In genomic region chr3:96236834-96237334, GRCm38 (mm10) we compare ENCODE assay signal across 10 mouse cellular contexts. TPM values are rescaled to one million over a fixed set of nuclear protein-coding genes. Genes with fewer than 3 reads are reported as not detected.
A peak's percentile ranks its signal among the peaks of the same experiment; 100 is the strongest.
DNase-seq lines count a peak whose midpoint lies in the region; ATAC-seq and TF ChIP-seq lines count a peak whose summit lies in the region.
"Had no signal": no experiment of that assay in that cellular context is flagged by ENCODE, and none has a peak within 500 bp of the region (broad histone marks: within the 10 kb centered on the region; RNA-seq: fewer than 3 reads in every experiment).

No protein-coding gene starts in this region.

- WGBS in midbrain, embryonic 11.5 days: 81% methylated on average over 4 of the region's 4 CpGs
- 88% methylated on average over 4 of the region's 4 CpGs for WGBS in midbrain, postnatal 0 days
- 83% methylated on average over 4 of the region's 4 CpGs for WGBS in forebrain, embryonic 12.5 days
- 76% methylated on average over 4 of the region's 4 CpGs for WGBS in limb, embryonic 14.5 days

- no peaks in the 10 kb centered on the region for H3K27me3 ChIP-seq in midbrain, embryonic 11.5 days (ENCODE audit: control insufficient read depth, insufficient read depth, low read length)
- H3K27me3 ChIP-seq in midbrain, postnatal 0 days (ENCODE audit: insufficient read depth, low read length): no peaks in the 10 kb centered on the region
- H3K27me3 ChIP-seq in forebrain, embryonic 12.5 days: no peaks in the 10 kb centered on the region
- H3K27me3 ChIP-seq in limb, embryonic 14.5 days (ENCODE audit: control insufficient read depth, insufficient read depth, low read length): no peaks in the 10 kb centered on the region

- H3K4me1 ChIP-seq in midbrain, embryonic 11.5 days (ENCODE audit: control insufficient read depth, insufficient read depth, low read length): peaks cover 12% of the 10 kb centered on the region
- no peaks in the 10 kb centered on the region for H3K4me1 ChIP-seq in midbrain, postnatal 0 days (ENCODE audit: insufficient read depth, low read length)
- peaks cover 21% of the 10 kb centered on the region for H3K4me1 ChIP-seq in forebrain, embryonic 12.5 days
- peaks cover 7% of the 10 kb centered on the region; the same call in 1 of the 2 replicates for H3K4me1 ChIP-seq in limb, embryonic 14.5 days (ENCODE audit: control insufficient read depth, insufficient read depth, low read length)

- peak overlapping the region; percentile 49 for H3K4me3 ChIP-seq in midbrain, embryonic 11.5 days (ENCODE audit: low read depth, low read length)
- no peak overlapping the region for H3K4me3 ChIP-seq in midbrain, postnatal 0 days (ENCODE audit: low read depth, low read length)
- peak overlapping the region; percentile 50 for H3K4me3 ChIP-seq in forebrain, embryonic 12.5 days (replicated peaks)
- H3K4me3 ChIP-seq in limb, embryonic 14.5 days (replicated peaks; ENCODE audit: low read length): peak overlapping the region; percentile 41; the same call in 1 of the 2 replicates

- H3K27ac ChIP-seq in midbrain, embryonic 11.5 days (ENCODE audit: low read depth, low read length): peak overlapping the region; percentile 83; the same call in 1 of the 2 replicates
- H3K27ac ChIP-seq in midbrain, postnatal 0 days (ENCODE audit: low read depth, low read length): no peak overlapping the region
- peak overlapping the region; percentile 89 for H3K27ac ChIP-seq in forebrain, embryonic 12.5 days
- H3K27ac ChIP-seq in limb, embryonic 14.5 days (replicated peaks; ENCODE audit: low read depth, low read length): no peak overlapping the region

- no peak for TF ChIP-seq CTCF in midbrain, postnatal 0 days (IDR thresholded peaks at IDR 0.05)

- no peaks in the 10 kb centered on the region for H3K36me3 ChIP-seq in midbrain, embryonic 11.5 days (ENCODE audit: control insufficient read depth, insufficient read depth, low read length)
- no peaks in the 10 kb centered on the region for H3K36me3 ChIP-seq in midbrain, postnatal 0 days (ENCODE audit: insufficient read depth, low read length)
- H3K36me3 ChIP-seq in forebrain, embryonic 12.5 days (replicated peaks): no peaks in the 10 kb centered on the region
- H3K36me3 ChIP-seq in limb, embryonic 14.5 days (ENCODE audit: control insufficient read depth, insufficient read depth, low read length): no peaks in the 10 kb centered on the region

- peak; percentile 86 for DNase-seq in midbrain, embryonic 11.5 days (ENCODE audit: low spot score, missing footprints)
- no peak for DNase-seq in midbrain, postnatal 0 days (ENCODE audit: low spot score)
- DNase-seq in limb, embryonic 14.5 days (ENCODE audit: low spot score): no peak
- no peak for DNase-seq in embryo, embryonic 11 days
- DNase-seq: adrenal gland, postnatal 10 days had no signal

- H3K9me3 ChIP-seq in midbrain, embryonic 11.5 days (ENCODE audit: control insufficient read depth, low read length): no peaks in the 10 kb centered on the region
- no peaks in the 10 kb centered on the region for H3K9me3 ChIP-seq in midbrain, postnatal 0 days (ENCODE audit: low read length)
- no peaks in the 10 kb centered on the region for H3K9me3 ChIP-seq in forebrain, embryonic 12.5 days
- H3K9me3 ChIP-seq in limb, embryonic 14.5 days (ENCODE audit: control insufficient read depth, low read length): no peaks in the 10 kb centered on the region

- H3K9ac ChIP-seq in midbrain, embryonic 11.5 days (ENCODE audit: low read length): peak overlapping the region; percentile 91; the same call in 1 of the 2 replicates
- H3K9ac ChIP-seq in midbrain, postnatal 0 days (replicated peaks; ENCODE audit: low read length, poor library complexity, severe bottlenecking): no peak overlapping the region
- H3K9ac ChIP-seq in forebrain, embryonic 12.5 days: peak overlapping the region; percentile 79; the same call in 1 of the 2 replicates
- H3K9ac ChIP-seq in limb, embryonic 14.5 days (ENCODE audit: low read depth, low read length, severe bottlenecking): no peak overlapping the region

- peak overlapping the region; percentile 70 for H3K4me2 ChIP-seq in midbrain, embryonic 11.5 days
- H3K4me2 ChIP-seq in midbrain, postnatal 0 days (ENCODE audit: low read depth, low read length, poor library complexity, severe bottlenecking): no peak overlapping the region
- H3K4me2 ChIP-seq in forebrain, embryonic 12.5 days: peak overlapping the region; percentile 61
- H3K4me2 ChIP-seq in limb, embryonic 14.5 days (replicated peaks; ENCODE audit: low read depth, low read length, severe bottlenecking): peak overlapping the region; percentile 52

- no peak for ATAC-seq in midbrain, embryonic 11.5 days (ENCODE audit: low FRiP score)
- no peak for ATAC-seq in midbrain, postnatal 0 days (ENCODE audit: low FRiP score)
- ATAC-seq in forebrain, embryonic 12.5 days (ENCODE audit: low FRiP score): no peak
- ATAC-seq in limb, embryonic 14.5 days (ENCODE audit: low FRiP score, low read depth): no peak
- ATAC-seq in erythroid progenitor cell, adult 5-6 weeks (replicated peaks; ENCODE audit: low FRiP score, poor library complexity, severe bottlenecking): no peak
- ATAC-seq in monocyte, adult 5-6 weeks (replicated peaks; ENCODE audit: insufficient number of reproducible peaks, low FRiP score, low TSS enrichment, poor library complexity, severe bottlenecking): no peak

- TF ChIP-seq POLR2A in limb, embryonic 14.5 days (IDR thresholded peaks at IDR 0.05; ENCODE audit: borderline replicate concordance, extremely low read depth, insufficient read depth, insufficient read length): no peak

RNA-seq across cellular contexts. Expression of gene Hist2h3c2, which starts 2.0 kb away (rescaled TPM):
- 10.6 and 13.8 TPM in 2 replicates for polyA plus RNA-seq in midbrain, embryonic 11.5 days (2014; fragmentation: Nextera tagmentation; extraction: Ambion mirVana)
- total RNA-seq in midbrain, postnatal 0 days (2014; rRNA removed): 67.5 and 182 TPM in 2 replicates
- 0.56 and 0.68 TPM in 2 replicates for polyA plus RNA-seq in midbrain, postnatal 0 days (2015; fragmentation: Nextera tagmentation; extraction: Ambion mirVana)
- 11.6 and 17.3 TPM in 2 replicates for polyA plus RNA-seq in forebrain, embryonic 12.5 days (2016; fragmentation: Nextera tagmentation; extraction: Ambion mirVana)
- 74.4 and 95.3 TPM in 2 replicates for polyA plus RNA-seq in limb, embryonic 14.5 days (2012; rRNA removed)
- 8.0 and 9.3 TPM in 2 replicates for polyA plus RNA-seq in limb, embryonic 14.5 days (2014; fragmentation: Nextera tagmentation; extraction: Ambion mirVana)
- 1,103 and 1,242 TPM in 2 replicates for total RNA-seq in erythroid progenitor cell, adult 5-6 weeks (2015; ENCODE audit: low replicate concordance)
- total RNA-seq in erythroid progenitor cell, adult 5-6 weeks (2017; ENCODE audit: low replicate concordance): 928 and 1,001 TPM in 2 replicates
- 1.5 to 1.6 TPM in 2 of 3 replicates, not detected in the other for total RNA-seq in monocyte, adult 5-6 weeks (2017)

RNA-seq across cellular contexts. Expression of gene Hist2h2aa2, which starts 3.2 kb away (rescaled TPM):
- polyA plus RNA-seq in midbrain, embryonic 11.5 days (2014; fragmentation: Nextera tagmentation; extraction: Ambion mirVana): 50.9 and 55.2 TPM in 2 replicates
- 914 and 1,403 TPM in 2 replicates for total RNA-seq in midbrain, postnatal 0 days (2014; rRNA removed)
- polyA plus RNA-seq in midbrain, postnatal 0 days (2015; fragmentation: Nextera tagmentation; extraction: Ambion mirVana): 41.9 and 45.6 TPM in 2 replicates
- polyA plus RNA-seq in forebrain, embryonic 12.5 days (2016; fragmentation: Nextera tagmentation; extraction: Ambion mirVana): 79.4 and 86.1 TPM in 2 replicates
- 9.7 and 28.1 TPM in 2 replicates for polyA plus RNA-seq in limb, embryonic 14.5 days (2012; rRNA removed)
- polyA plus RNA-seq in limb, embryonic 14.5 days (2014; fragmentation: Nextera tagmentation; extraction: Ambion mirVana): 30.9 and 33.1 TPM in 2 replicates
- 454 and 530 TPM in 2 replicates for total RNA-seq in erythroid progenitor cell, adult 5-6 weeks (2015; ENCODE audit: low replicate concordance)
- total RNA-seq in erythroid progenitor cell, adult 5-6 weeks (2017; ENCODE audit: low replicate concordance): 15,181 TPM in 1 of 2 replicates, not detected in the other
- total RNA-seq in monocyte, adult 5-6 weeks (2017): 492 to 498 TPM (median 493 TPM) in 3 replicates

RNA-seq across cellular contexts. Expression of gene Hist2h2aa1, which starts 8.4 kb away (rescaled TPM):
- polyA plus RNA-seq in midbrain, embryonic 11.5 days (2014; fragmentation: Nextera tagmentation; extraction: Ambion mirVana): 16.3 and 17.4 TPM in 2 replicates
- total RNA-seq in midbrain, postnatal 0 days (2014; rRNA removed): 786 and 1,113 TPM in 2 replicates
- 18.8 and 19.5 TPM in 2 replicates for polyA plus RNA-seq in midbrain, postnatal 0 days (2015; fragmentation: Nextera tagmentation; extraction: Ambion mirVana)
- polyA plus RNA-seq in forebrain, embryonic 12.5 days (2016; fragmentation: Nextera tagmentation; extraction: Ambion mirVana): 18.5 and 21.0 TPM in 2 replicates
- polyA plus RNA-seq in limb, embryonic 14.5 days (2012; rRNA removed): 44.2 and 73.5 TPM in 2 replicates
- polyA plus RNA-seq in limb, embryonic 14.5 days (2014; fragmentation: Nextera tagmentation; extraction: Ambion mirVana): 18.1 and 21.2 TPM in 2 replicates
- total RNA-seq in erythroid progenitor cell, adult 5-6 weeks (2015; ENCODE audit: low replicate concordance): not detected in 2 replicates
- 13,356 and 26,437 TPM in 2 replicates for total RNA-seq in erythroid progenitor cell, adult 5-6 weeks (2017; ENCODE audit: low replicate concordance)
- 960 to 1,517 TPM (median 1,455 TPM) in 3 replicates for total RNA-seq in monocyte, adult 5-6 weeks (2017)

RNA-seq across cellular contexts. Expression of gene Hist2h3c1, which starts 9.6 kb away (rescaled TPM):
- polyA plus RNA-seq in midbrain, embryonic 11.5 days (2014; fragmentation: Nextera tagmentation; extraction: Ambion mirVana): 1.1 and 2.7 TPM in 2 replicates
- total RNA-seq in midbrain, postnatal 0 days (2014; rRNA removed): 2.8 TPM in 1 of 2 replicates, not detected in the other
- polyA plus RNA-seq in midbrain, postnatal 0 days (2015; fragmentation: Nextera tagmentation; extraction: Ambion mirVana): 0.11 and 0.32 TPM in 2 replicates
- not detected in 2 replicates for polyA plus RNA-seq in forebrain, embryonic 12.5 days (2016; fragmentation: Nextera tagmentation; extraction: Ambion mirVana)
- not detected in 2 replicates for polyA plus RNA-seq in limb, embryonic 14.5 days (2012; rRNA removed)
- polyA plus RNA-seq in limb, embryonic 14.5 days (2014; fragmentation: Nextera tagmentation; extraction: Ambion mirVana): 0.66 and 2.4 TPM in 2 replicates
- total RNA-seq in erythroid progenitor cell, adult 5-6 weeks (2015; ENCODE audit: low replicate concordance): 79.3 and 122 TPM in 2 replicates
- 53.9 and 62.7 TPM in 2 replicates for total RNA-seq in erythroid progenitor cell, adult 5-6 weeks (2017; ENCODE audit: low replicate concordance)
- not detected in 3 replicates for total RNA-seq in monocyte, adult 5-6 weeks (2017)
- total RNA-seq: left cerebral cortex, postnatal 36 days had no signal
- polyA plus RNA-seq: frontal cortex, adult 2 months had no signal

RNA-seq across cellular contexts. Expression of gene Hist2h2be, which starts 16.0 kb away (rescaled TPM):
- 14.0 and 15.0 TPM in 2 replicates for polyA plus RNA-seq in midbrain, embryonic 11.5 days (2014; fragmentation: Nextera tagmentation; extraction: Ambion mirVana)
- 8.7 and 12.7 TPM in 2 replicates for total RNA-seq in midbrain, postnatal 0 days (2014; rRNA removed)
- polyA plus RNA-seq in midbrain, postnatal 0 days (2015; fragmentation: Nextera tagmentation; extraction: Ambion mirVana): 2.8 and 2.9 TPM in 2 replicates
- 14.9 and 15.4 TPM in 2 replicates for polyA plus RNA-seq in forebrain, embryonic 12.5 days (2016; fragmentation: Nextera tagmentation; extraction: Ambion mirVana)
- polyA plus RNA-seq in limb, embryonic 14.5 days (2012; rRNA removed): 8.5 TPM in 2 replicates
- polyA plus RNA-seq in limb, embryonic 14.5 days (2014; fragmentation: Nextera tagmentation; extraction: Ambion mirVana): 5.2 and 7.5 TPM in 2 replicates
- 46.5 and 50.7 TPM in 2 replicates for total RNA-seq in erythroid progenitor cell, adult 5-6 weeks (2015; ENCODE audit: low replicate concordance)
- total RNA-seq in erythroid progenitor cell, adult 5-6 weeks (2017; ENCODE audit: low replicate concordance): 35.9 and 44.5 TPM in 2 replicates
- 2.5 to 12.5 TPM (median 3.6 TPM) in 3 replicates for total RNA-seq in monocyte, adult 5-6 weeks (2017)

Comparison
In these comparisons a context has a peak if more than half of its experiments do, and no peak if none do; other contexts are left out.
1. H3K27ac ChIP-seq: peak in midbrain, embryonic 11.5 days (single experiment) and forebrain, embryonic 12.5 days (single experiment); none in midbrain, postnatal 0 days (single experiment) and limb, embryonic 14.5 days (single experiment).
2. H3K9ac ChIP-seq: peak in midbrain, embryonic 11.5 days (single experiment) and forebrain, embryonic 12.5 days (single experiment); none in midbrain, postnatal 0 days (single experiment) and limb, embryonic 14.5 days (single experiment).